Mouse (Mus musculus) myocyte (in vitro differentiated cells): Measurements from ENCODE around the gene Fancd2os. TPM values are rescaled to one million over a fixed set of nuclear protein-coding genes. Genes with fewer than 3 reads are reported as not detected.

ENCODE experiments used
- H3K27me3 ChIP-seq: one replicate; pipeline ENCODE4 v1.6.1; 2011; ENCODE audit not compliant: control insufficient read depth, insufficient read depth, insufficient read length
- H3K36me3 ChIP-seq: one replicate; pipeline ENCODE4 v1.6.1; 2011; ENCODE audit not compliant: control insufficient read depth, insufficient read depth
- H3K4me2 ChIP-seq: one replicate; pipeline ENCODE4 v1.6.1; 2011; ENCODE audit warnings: low read depth, control low read depth
- H3K4me3 ChIP-seq: one replicate; pipeline ENCODE4 v1.5.1; 2011; ENCODE audit warnings: mild to moderate bottlenecking, control low read depth, moderate library complexity
- H3K79me2 ChIP-seq: one replicate; pipeline ENCODE4 v1.6.1; 2011; ENCODE audit not compliant: control insufficient read depth, insufficient read depth
- H3ac ChIP-seq: one replicate; pipeline ENCODE4 v1.6.1; 2011; ENCODE audit not compliant: control insufficient read depth, insufficient read length
- CEBPB ChIP-seq: IDR thresholded peaks from 2 replicates; pipeline ENCODE4 v1.6.1; 2011; ENCODE audit warnings: mild to moderate bottlenecking, moderate library complexity; ENCODE audit not compliant: poor library complexity, insufficient read depth, severe bottlenecking
- E2F4 ChIP-seq: IDR thresholded peaks from one replicate; pipeline ENCODE4 v1.6.1; 2011; ENCODE audit warnings: mild to moderate bottlenecking, control low read depth, moderate library complexity; ENCODE audit not compliant: insufficient read depth
- MAX ChIP-seq: IDR thresholded peaks from one replicate; pipeline ENCODE4 v1.6.1; 2011; ENCODE audit warnings: low read depth, mild to moderate bottlenecking, control low read depth
- MYOD1 ChIP-seq, 3 experiments: IDR thresholded peaks; one replicate each; pipeline ENCODE4 v1.6.1; 2011; ENCODE audit warnings: control low read depth in 2 of 3, low read depth in 2 of 3, mild to moderate bottlenecking in 2 of 3, moderate library complexity in 1 of 3; ENCODE audit not compliant: insufficient read length in 2 of 3, control insufficient read depth in 1 of 3
- MYOG ChIP-seq, 3 experiments: IDR thresholded peaks; one replicate each; pipeline ENCODE4 v1.6.1; 2011; ENCODE audit warnings: control low read depth in 2 of 3, low read depth in 2 of 3, mild to moderate bottlenecking in 2 of 3; ENCODE audit not compliant: insufficient read length in 2 of 3, control insufficient read depth in 1 of 3, insufficient read depth in 1 of 3
- POLR2A ChIP-seq: IDR thresholded peaks from one replicate; pipeline ENCODE4 v1.6.1; 2011; ENCODE audit warnings: low read depth, mild to moderate bottlenecking, control low read depth, moderate library complexity; ENCODE audit not compliant: insufficient read length
- POLR2AphosphoS2 ChIP-seq: IDR thresholded peaks from one replicate; pipeline ENCODE4 v1.6.1; 2011; ENCODE audit warnings: low read depth, control low read depth; ENCODE audit not compliant: insufficient read length
- REST ChIP-seq: IDR thresholded peaks from one replicate; pipeline ENCODE4 v1.6.1; 2011; ENCODE audit warnings: mild to moderate bottlenecking, control low read depth, moderate library complexity; ENCODE audit not compliant: insufficient read depth, insufficient read length
- SRF ChIP-seq: IDR thresholded peaks from one replicate; pipeline ENCODE4 v1.6.1; 2011; ENCODE audit warnings: low read depth; ENCODE audit not compliant: control insufficient read depth, insufficient read length
- TCF12 ChIP-seq: IDR thresholded peaks from one replicate; pipeline ENCODE4 v1.6.1; 2011; ENCODE audit warnings: mild to moderate bottlenecking, control low read depth; ENCODE audit not compliant: poor library complexity, insufficient read depth, severe bottlenecking
- TCF3 ChIP-seq: IDR thresholded peaks from one replicate; pipeline ENCODE4 v1.6.1; 2011; ENCODE audit warnings: low read depth, control low read depth; ENCODE audit not compliant: insufficient read length
- USF1 ChIP-seq: IDR thresholded peaks from one replicate; pipeline ENCODE4 v1.6.1; 2011; ENCODE audit warnings: low read depth, mild to moderate bottlenecking, control low read depth, moderate library complexity
- polyA plus RNA-seq: library from polyadenylated mRNA; unstranded; fragments of >200 nt; fragmentation: generic; extraction: Trizol; gene quantifications from one replicate; pipeline ENCODE4 v1.2.1, GENCODE M21; 2012; ENCODE audit warnings: missing spikeins

Fancd2os gene
- polyA plus RNA-seq, 1 experiment, result 0.04 TPM

- H3K4me3 ChIP-seq, result no peak overlapping the region
- H3K79me2 ChIP-seq, result peaks cover 50% of the 10 kb centered on the region
- H3ac ChIP-seq, result no peak overlapping the region
- no peaks in the 10 kb centered on the region for H3K27me3 ChIP-seq
- TF ChIP-seq TCF3 (no peak), USF1 (no peak), MYOG (IDR thresholded peaks at IDR 0.05; ENCODE audit: control insufficient read depth in 1 of 3, insufficient read depth in 1 of 3, insufficient read length in 2 of 3, low read depth in 2 of 3) (no peak), POLR2AphosphoS2 (no peak), POLR2A (no peak), MYOD1 (IDR thresholded peaks at IDR 0.05; ENCODE audit: control insufficient read depth in 1 of 3, insufficient read length in 2 of 3, low read depth in 2 of 3) (no peak), E2F4 (no peak), SRF (no peak), TCF12 (no peak), MAX (no peak), REST (no peak), CEBPB (no peak)
- no peak overlapping the region for H3K4me2 ChIP-seq
- peaks cover 31% of the 10 kb centered on the region for H3K36me3 ChIP-seq
Observed at GRCm38 (mm10) chr6:113614997-113615396, 14.5 kb upstream of the Fancd2os start.

- Histone ChIP-seq H3K4me2 (no peak overlapping the region), H3K4me3 (no peak overlapping the region), H3ac (no peak overlapping the region), H3K36me3 (peaks cover 31% of the 10 kb centered on the region), H3K27me3 (no peaks in the 10 kb centered on the region), H3K79me2 (peaks cover 59% of the 10 kb centered on the region)
- TF ChIP-seq MYOD1 (IDR thresholded peaks at IDR 0.05; ENCODE audit: control insufficient read depth in 1 of 3, insufficient read length in 2 of 3, low read depth in 2 of 3) (no peak), TCF3 (no peak), TCF12 (no peak), CEBPB (no peak), POLR2AphosphoS2 (no peak), MAX (no peak), POLR2A (no peak), E2F4 (no peak), SRF (no peak), USF1 (no peak)
Observed at GRCm38 (mm10) chr6:113614152-113614551, 13.6 kb upstream of the Fancd2os start.

- Histone ChIP-seq H3K4me3 (no peak overlapping the region), H3ac (no peak overlapping the region), H3K36me3 (peaks cover 26% of the 10 kb centered on the region), H3K79me2 (peaks cover 76% of the 10 kb centered on the region), H3K27me3 (no peaks in the 10 kb centered on the region), H3K4me2 (peak overlapping the region; percentile 7)
- TF ChIP-seq POLR2A, result no peak
- TF ChIP-seq SRF, result no peak
- peak in 1 of 3 experiments; percentile 73 for TF ChIP-seq MYOG (IDR thresholded peaks at IDR 0.05; ENCODE audit: control insufficient read depth in 1 of 3, insufficient read depth in 1 of 3, insufficient read length in 2 of 3, low read depth in 2 of 3)
- TF ChIP-seq MYOD1 (IDR thresholded peaks at IDR 0.05; ENCODE audit: control insufficient read depth in 1 of 3, insufficient read length in 2 of 3, low read depth in 2 of 3), result peak in 1 of 3 experiments; percentile 56
- no peak for TF ChIP-seq TCF12
- no peak for TF ChIP-seq REST
- no peak for TF ChIP-seq USF1
- TF ChIP-seq POLR2AphosphoS2, result no peak
Observed at GRCm38 (mm10) chr6:113612258-113612969, 11.9 kb upstream of the Fancd2os start.

GRCm38 (mm10) chr6:113609293-113609692, 8.8 kb upstream of the Fancd2os start:
- H3K79me2 ChIP-seq, result peaks cover 93% of the 10 kb centered on the region
- no peak for TF ChIP-seq REST
- no peak overlapping the region for H3K4me2 ChIP-seq
- no peaks in the 10 kb centered on the region for H3K27me3 ChIP-seq
- H3K36me3 ChIP-seq, result peaks cover 13% of the 10 kb centered on the region
- H3ac ChIP-seq, result no peak overlapping the region
- no peak overlapping the region for H3K4me3 ChIP-seq

- no peak overlapping the region for H3ac ChIP-seq
- no peak for TF ChIP-seq USF1
- H3K4me2 ChIP-seq, result no peak overlapping the region
- H3K79me2 ChIP-seq, result peaks cover 88% of the 10 kb centered on the region
- no peaks in the 10 kb centered on the region for H3K27me3 ChIP-seq
- H3K4me3 ChIP-seq, result no peak overlapping the region
- H3K36me3 ChIP-seq, result peaks cover 13% of the 10 kb centered on the region
Observed at GRCm38 (mm10) chr6:113608871-113609270, 8.4 kb upstream of the Fancd2os start.
